Mouse (Mus musculus): ENCODE data around the gene Pdzd4. TPM values are rescaled to one million over a fixed set of nuclear protein-coding genes. Genes with fewer than 3 reads are reported as not detected.

The Pdzd4 gene
- 0.52 to 1.3 TPM (median 0.90 TPM) in 4 replicates for total RNA-seq (2023)

DNA sequence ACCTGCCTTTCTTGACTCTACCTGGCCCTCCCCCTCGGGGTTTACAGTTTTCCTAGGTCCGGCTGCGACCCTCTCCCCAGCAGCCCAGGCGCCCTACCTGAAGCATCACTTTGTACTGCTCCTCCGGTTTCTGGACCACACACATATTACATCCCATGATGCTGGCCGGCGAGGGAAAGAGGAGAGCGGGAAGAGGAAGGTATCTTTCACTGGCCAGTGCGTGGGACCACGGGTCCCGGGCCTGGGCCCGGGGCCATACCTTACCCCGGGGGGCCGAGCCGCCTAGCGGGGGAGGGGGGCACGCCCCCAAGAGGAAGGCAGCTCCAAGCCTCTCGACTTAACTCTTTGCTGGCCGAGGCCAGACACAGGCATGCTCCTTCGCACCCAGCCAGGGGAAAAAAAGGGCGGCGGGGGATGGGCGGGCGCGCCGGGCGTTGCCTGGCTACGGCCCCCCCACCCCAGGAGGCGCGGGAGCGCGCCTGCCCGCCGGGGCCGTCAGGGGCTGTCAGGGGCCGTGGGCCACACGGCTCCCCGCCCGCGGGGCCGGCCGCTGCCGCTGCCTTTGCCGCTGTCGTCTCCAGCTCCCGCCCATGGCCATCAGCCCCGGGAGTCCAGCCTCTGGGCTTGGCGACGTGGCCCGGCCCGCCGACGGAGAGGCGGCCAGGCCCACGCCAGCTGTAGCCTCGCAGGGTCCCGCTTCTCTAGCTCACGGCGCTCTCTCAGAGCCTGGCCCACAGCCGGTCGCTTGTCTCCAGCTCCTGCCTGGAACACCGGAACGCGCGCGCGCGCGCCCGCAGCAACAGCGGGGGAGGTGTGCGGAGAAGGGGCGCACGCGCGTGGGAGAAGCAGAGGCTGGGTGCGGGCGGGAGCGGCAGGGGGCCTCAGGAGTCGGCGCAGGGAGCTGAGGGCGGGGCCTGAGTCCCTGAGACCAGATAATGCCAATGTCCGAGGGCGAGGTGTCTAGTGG is at the start of gene Pdzd4:
Pdzd4 (minus strand) TSS at position 785 of the 967 bp plus-strand sequence.

DNA sequence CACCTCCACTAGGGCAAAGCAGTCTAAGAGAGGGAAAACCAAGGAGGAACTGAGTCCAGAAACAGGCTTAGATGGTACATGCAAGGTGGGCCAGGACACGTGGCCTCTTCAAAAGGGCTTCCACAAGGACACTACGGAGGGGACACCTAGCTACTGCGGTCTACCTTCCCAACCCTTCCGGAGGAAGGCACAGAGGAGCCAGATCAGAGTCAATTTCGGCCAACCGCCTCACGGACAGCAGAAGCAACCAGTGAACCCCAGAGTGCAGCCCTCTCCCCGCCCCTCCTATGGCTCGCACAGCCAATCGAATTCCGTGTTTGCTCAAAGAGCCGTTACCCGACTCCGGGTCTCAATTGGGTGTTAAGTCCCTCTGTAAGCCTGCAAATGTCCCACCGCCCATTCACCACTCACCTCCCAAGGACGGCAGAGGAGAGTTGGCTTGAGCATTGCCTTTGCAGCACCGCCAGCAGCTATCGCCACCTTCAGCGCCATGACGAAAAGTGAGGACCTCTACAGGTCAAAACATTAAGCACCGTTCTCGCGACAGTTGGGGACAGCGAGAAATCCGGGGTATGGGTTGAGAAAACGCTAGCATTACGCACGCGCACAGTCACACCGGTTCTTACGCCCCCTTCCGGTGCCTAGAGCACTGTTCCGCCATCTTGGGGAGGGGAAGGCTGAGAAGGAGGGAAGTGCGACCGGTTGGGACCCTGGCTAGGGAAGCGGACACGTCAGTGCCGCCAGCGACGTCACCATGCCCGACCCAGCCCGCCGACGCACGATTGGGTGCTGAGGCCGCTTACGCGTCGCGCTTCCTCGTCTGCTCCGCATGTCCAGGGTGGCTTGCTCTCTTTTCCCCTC is 38.2 kb downstream of the Pdzd4 start, which contains the start of the genes Idh3g and Ssr4:
Idh3g (minus strand) TSS at position 534 of the 861 bp plus-strand sequence.
Ssr4 (plus strand) TSS at position 665 of the 861 bp plus-strand sequence.

GRCm38 (mm10) chrX:73774168-73774760 is 50.5 kb downstream of the Pdzd4 start, which contains the start of gene Srpk3:
TSS of gene Srpk3 (plus strand) at chrX:73774405.

DNA sequence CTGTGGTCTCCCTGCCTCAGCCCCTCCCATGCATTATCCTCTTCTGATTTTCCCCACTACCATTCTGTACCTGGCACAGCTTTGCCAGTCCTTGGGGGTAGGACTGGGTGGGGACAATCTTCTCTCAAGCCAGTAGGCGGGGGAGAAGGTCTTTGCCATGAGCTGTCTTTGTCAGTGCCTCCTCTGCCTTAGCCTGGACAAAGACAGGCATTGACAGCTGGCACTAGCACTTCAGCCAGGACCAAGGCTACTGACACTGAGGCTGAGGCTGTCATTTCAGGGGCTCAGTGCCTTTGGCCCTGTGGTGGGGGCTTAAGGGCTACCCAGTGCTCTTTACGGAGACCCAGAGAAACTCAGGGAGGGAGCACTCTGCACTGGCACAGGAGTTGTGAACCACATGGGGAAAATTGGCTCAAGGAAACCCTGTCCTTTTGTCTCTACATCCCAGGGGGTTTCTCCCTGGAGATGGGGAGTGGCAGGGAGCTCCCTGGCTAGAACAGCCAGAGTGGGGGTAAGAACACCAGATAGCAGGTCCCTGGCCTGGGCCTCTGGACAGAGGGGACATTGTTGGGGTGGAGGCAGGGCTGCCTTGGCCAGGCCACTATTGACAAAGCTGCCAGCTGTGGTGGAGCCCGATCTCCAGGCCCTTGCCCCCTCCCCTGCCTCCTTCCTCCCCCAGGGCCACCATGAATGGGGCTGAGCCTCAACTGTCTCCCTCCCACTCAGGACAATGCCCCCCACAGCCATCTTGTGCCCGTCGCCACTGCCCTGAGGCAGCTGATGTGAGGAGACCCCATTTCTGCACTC is 68.2 kb downstream of the Pdzd4 start, which contains the start of gene Plxnb3:
Plxnb3 (plus strand) TSS at position 757 of the 807 bp plus-strand sequence.

Other genes with a start within 250 kb of the Pdzd4 start
- not detected in 4 replicates for gene Dusp9, start 185.6 kb downstream of the Pdzd4 start, total RNA-seq (2023)
- gene Pnck, start 164.9 kb downstream of the Pdzd4 start, total RNA-seq (2023), result 1.1 TPM in 1 of 4 replicates, not detected in the others
- gene Slc6a8, start 151.8 kb downstream of the Pdzd4 start, total RNA-seq (2023), result 0.64 to 1.6 TPM in 2 of 4 replicates, not detected in the others
- 127 to 144 TPM (median 136 TPM) in 4 replicates for gene Bcap31, start 108.8 kb downstream of the Pdzd4 start, total RNA-seq (2023)
- 67.1 to 75.5 TPM (median 69.5 TPM) in 4 replicates for gene Abcd1, start 108.4 kb downstream of the Pdzd4 start, total RNA-seq (2023)
- gene Plxnb3, start 67.9 kb downstream of the Pdzd4 start, total RNA-seq (2023), result 0.09 TPM in 1 of 4 replicates, not detected in the others
- gene Srpk3, start 50.6 kb downstream of the Pdzd4 start, total RNA-seq (2023), result 162 to 174 TPM (median 166 TPM) in 4 replicates
- 144 to 159 TPM (median 154 TPM) in 4 replicates for gene Idh3g, start 38.1 kb downstream of the Pdzd4 start, total RNA-seq (2023)
- gene Ssr4, start 37.9 kb downstream of the Pdzd4 start, total RNA-seq (2023), result 126 to 139 TPM (median 134 TPM) in 4 replicates
- gene Avpr2, start 67.1 kb upstream of the Pdzd4 start, total RNA-seq (2023), result 0.21 TPM in 1 of 4 replicates, not detected in the others
- gene L1cam, start 71.1 kb upstream of the Pdzd4 start, total RNA-seq (2023), result 16.2 to 21.5 TPM (median 17.9 TPM) in 4 replicates
- gene Arhgap4, start 96.9 kb upstream of the Pdzd4 start, total RNA-seq (2023), result 327 to 363 TPM (median 346 TPM) in 4 replicates
- gene Naa10, start 97.0 kb upstream of the Pdzd4 start, total RNA-seq (2023), result 47.6 to 57.0 TPM (median 52.9 TPM) in 4 replicates
- 36.1 to 45.6 TPM (median 43.1 TPM) in 4 replicates for gene Renbp, start 105.9 kb upstream of the Pdzd4 start, total RNA-seq (2023)
- gene Hcfc1, start 141.4 kb upstream of the Pdzd4 start, total RNA-seq (2023), result 107 to 120 TPM (median 111 TPM) in 4 replicates
- gene Irak1, start 198.9 kb upstream of the Pdzd4 start, total RNA-seq (2023), result 179 to 208 TPM (median 199 TPM) in 4 replicates

Data from B cell, adult 62 days (primary cell).